Mouse (Mus musculus) ovary, postnatal 14 days (tissue): ENCODE measurements around the gene Drd3.
A peak's percentile ranks its signal among the peaks of the same experiment; 100 is the strongest.

Source experiments
- DNase-seq: peaks from one replicate; pipeline ENCODE4 v3.0.0; 2022; ENCODE audit warnings: low spot score

The Drd3 gene

GRCm38 (mm10) chr16:43753751-43754150 is at the start of gene Drd3:
Drd3 (plus strand) TSS chr16:43754026.
- DNase-seq = peak; percentile 5

- DNase-seq = no peak
Measured at GRCm38 (mm10) chr16:43708335-43709061, 45.3 kb upstream of the Drd3 start.

GRCm38 (mm10) chr16:43709062-43709413 is 44.8 kb upstream of the Drd3 start:
- no peak for DNase-seq

- DNase-seq = no peak
Measured at GRCm38 (mm10) chr16:43709432-43710133, 44.2 kb upstream of the Drd3 start.

GRCm38 (mm10) chr16:43710134-43710475 is 43.7 kb upstream of the Drd3 start:
- no peak for DNase-seq

GRCm38 (mm10) chr16:43710651-43711050 is 43.2 kb upstream of the Drd3 start:
- DNase-seq = no peak

- no peak for DNase-seq
Measured at GRCm38 (mm10) chr16:43711361-43711760, 42.5 kb upstream of the Drd3 start.

GRCm38 (mm10) chr16:43724444-43724843 is 29.4 kb upstream of the Drd3 start:
- DNase-seq = no peak

GRCm38 (mm10) chr16:43729506-43730221 is 24.2 kb upstream of the Drd3 start:
- no peak for DNase-seq

GRCm38 (mm10) chr16:43730281-43730680 is 23.5 kb upstream of the Drd3 start:
- DNase-seq = no peak

- no peak for DNase-seq
Measured at GRCm38 (mm10) chr16:43732496-43732895, 21.3 kb upstream of the Drd3 start.

- DNase-seq = no peak
Measured at GRCm38 (mm10) chr16:43732900-43733299, 20.9 kb upstream of the Drd3 start.

GRCm38 (mm10) chr16:43737933-43738332 is 15.9 kb upstream of the Drd3 start:
- no peak for DNase-seq

GRCm38 (mm10) chr16:43740936-43741335 is 12.9 kb upstream of the Drd3 start:
- no peak for DNase-seq

GRCm38 (mm10) chr16:43748424-43748823 is 5.4 kb upstream of the Drd3 start:
- DNase-seq = no peak

GRCm38 (mm10) chr16:43752900-43753299 is 926 bp upstream of the Drd3 start:
- DNase-seq = no peak

GRCm38 (mm10) chr16:43772358-43772757 is 18.5 kb downstream of the Drd3 start:
- DNase-seq = no peak

GRCm38 (mm10) chr16:43772766-43773165 is 18.9 kb downstream of the Drd3 start:
- DNase-seq = no peak

GRCm38 (mm10) chr16:43773506-43773905 is 19.7 kb downstream of the Drd3 start:
- DNase-seq = no peak

- DNase-seq = no peak
Measured at GRCm38 (mm10) chr16:43776886-43777285, 23.1 kb downstream of the Drd3 start.

- DNase-seq = no peak
Measured at GRCm38 (mm10) chr16:43799541-43799940, 45.7 kb downstream of the Drd3 start.

GRCm38 (mm10) chr16:43800119-43800721 is 46.4 kb downstream of the Drd3 start:
- DNase-seq = no peak

- DNase-seq = no peak
Measured at GRCm38 (mm10) chr16:43801137-43801536, 47.3 kb downstream of the Drd3 start.
